Mouse (Mus musculus): Measurements from ENCODE around the gene Dot1l. TPM values are rescaled to one million over a fixed set of nuclear protein-coding genes. Genes with fewer than 3 reads are reported as not detected.

Gene Dot1l
- polyA plus RNA-seq, 1 experiment = 45.9 TPM

DNA sequence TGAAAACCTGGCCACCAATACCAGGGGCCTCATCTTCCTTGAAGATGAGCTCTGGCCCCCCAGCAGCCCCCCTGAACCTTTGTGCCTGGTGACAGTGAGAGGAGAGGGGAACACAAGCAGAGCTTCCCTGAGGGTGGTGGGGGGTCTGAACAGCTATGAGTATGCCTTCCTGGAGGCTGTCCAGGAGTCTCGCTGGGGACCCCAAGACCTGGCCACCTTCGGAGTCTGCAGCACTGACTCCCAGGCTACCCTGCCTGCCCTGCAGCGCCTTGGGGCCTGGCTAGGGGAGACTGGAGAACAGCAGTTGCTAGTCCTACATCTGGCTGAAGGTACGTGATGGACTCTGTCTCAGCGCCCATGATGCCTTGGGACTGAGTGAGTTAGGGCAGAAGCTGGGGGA lies 50.3 kb downstream of the Dot1l start:
- Histone ChIP-seq H3K4me3 (ENCODE audit: insufficient read depth, low read length) (no peak overlapping the region), H3K4me1 (ENCODE audit: control insufficient read depth, insufficient read depth, low read length) (0 out of 2 replicates have a peak, but pooled peaks cover 2% of the 10 kb centered on the region), H3K27ac (ENCODE audit: insufficient read depth, low read length) (no peak overlapping the region)
- no peak for TF ChIP-seq CTCF (IDR thresholded peaks at IDR 0.05; ENCODE audit: extremely low read depth, insufficient read depth, low read length)
- no peak for TF ChIP-seq POLR2A (IDR thresholded peaks at IDR 0.05; ENCODE audit: extremely low read depth, insufficient read depth, low read length)

DNA sequence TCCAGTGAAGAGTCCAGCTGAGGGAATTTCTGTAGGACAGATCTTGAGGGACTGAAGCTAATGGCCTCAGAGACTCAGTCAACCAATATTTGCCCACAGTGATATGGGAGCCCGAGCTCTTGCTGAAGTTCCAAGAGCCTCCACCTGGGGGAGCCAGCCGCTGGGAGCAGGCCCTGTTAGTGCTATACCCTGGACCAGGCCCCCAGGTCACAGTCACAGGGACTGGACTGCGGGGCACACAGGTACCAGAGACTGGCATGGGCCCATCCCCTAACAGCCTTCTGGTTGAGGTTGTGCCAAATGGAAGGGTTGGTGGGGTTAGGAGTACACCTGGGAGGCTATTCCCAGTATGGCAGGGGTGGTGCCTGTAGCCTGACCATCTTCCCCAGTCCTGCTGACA lies 50.9 kb downstream of the Dot1l start:
- H3K4me3 ChIP-seq (ENCODE audit: insufficient read depth, low read length) = no peak overlapping the region
- TF ChIP-seq POLR2A (IDR thresholded peaks at IDR 0.05; ENCODE audit: extremely low read depth, insufficient read depth, low read length) (no peak), CTCF (IDR thresholded peaks at IDR 0.05; ENCODE audit: extremely low read depth, insufficient read depth, low read length) (peak; percentile 58)
- 0 out of 2 replicates have a peak, but pooled peaks cover 2% of the 10 kb centered on the region for H3K4me1 ChIP-seq (ENCODE audit: control insufficient read depth, insufficient read depth, low read length)
- no peak overlapping the region for H3K27ac ChIP-seq (ENCODE audit: insufficient read depth, low read length)

DNA sequence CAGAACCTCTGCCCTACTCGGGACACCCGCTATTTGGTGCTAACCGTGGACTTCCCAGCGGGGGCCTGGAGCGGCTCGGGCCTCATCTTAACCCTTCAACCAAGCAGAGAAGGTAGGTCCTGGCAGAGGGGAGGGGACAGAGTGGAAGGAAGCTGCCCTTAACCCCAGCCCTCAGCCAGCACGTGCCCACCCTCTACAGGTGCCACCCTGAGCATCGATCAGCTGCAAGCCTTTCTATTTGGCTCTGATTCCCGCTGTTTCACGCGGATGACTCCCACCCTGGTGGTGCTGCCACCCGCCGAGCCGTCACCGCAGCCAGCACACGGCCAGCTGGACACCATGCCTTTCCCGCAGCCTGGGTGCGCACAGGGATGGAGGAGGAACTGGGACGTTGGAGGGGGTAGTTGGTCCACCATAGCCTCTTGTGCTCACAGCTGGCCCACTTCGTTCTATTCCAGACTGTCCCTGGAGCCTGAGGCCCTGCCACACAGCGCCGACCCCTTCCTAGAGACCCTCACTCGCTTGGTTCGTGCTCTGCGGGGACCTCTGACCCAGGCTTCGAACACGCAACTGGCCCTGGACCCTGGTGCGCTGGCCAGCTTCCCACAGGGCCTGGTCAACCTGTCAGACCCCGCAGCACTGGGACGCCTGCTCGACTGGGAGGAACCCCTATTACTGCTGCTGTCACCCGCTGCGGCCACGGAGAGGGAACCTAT lies 51.5 kb downstream of the Dot1l start:
- Histone ChIP-seq H3K4me3 (ENCODE audit: insufficient read depth, low read length) (peak overlapping the region; percentile 3), H3K4me1 (ENCODE audit: control insufficient read depth, insufficient read depth, low read length) (0 out of 2 replicates have a peak, but pooled peaks cover 2% of the 10 kb centered on the region), H3K27ac (ENCODE audit: insufficient read depth, low read length) (peak overlapping the region; percentile 91)
- TF ChIP-seq POLR2A (IDR thresholded peaks at IDR 0.05; ENCODE audit: extremely low read depth, insufficient read depth, low read length) (no peak), CTCF (IDR thresholded peaks at IDR 0.05; ENCODE audit: extremely low read depth, insufficient read depth, low read length) (no peak)

DNA sequence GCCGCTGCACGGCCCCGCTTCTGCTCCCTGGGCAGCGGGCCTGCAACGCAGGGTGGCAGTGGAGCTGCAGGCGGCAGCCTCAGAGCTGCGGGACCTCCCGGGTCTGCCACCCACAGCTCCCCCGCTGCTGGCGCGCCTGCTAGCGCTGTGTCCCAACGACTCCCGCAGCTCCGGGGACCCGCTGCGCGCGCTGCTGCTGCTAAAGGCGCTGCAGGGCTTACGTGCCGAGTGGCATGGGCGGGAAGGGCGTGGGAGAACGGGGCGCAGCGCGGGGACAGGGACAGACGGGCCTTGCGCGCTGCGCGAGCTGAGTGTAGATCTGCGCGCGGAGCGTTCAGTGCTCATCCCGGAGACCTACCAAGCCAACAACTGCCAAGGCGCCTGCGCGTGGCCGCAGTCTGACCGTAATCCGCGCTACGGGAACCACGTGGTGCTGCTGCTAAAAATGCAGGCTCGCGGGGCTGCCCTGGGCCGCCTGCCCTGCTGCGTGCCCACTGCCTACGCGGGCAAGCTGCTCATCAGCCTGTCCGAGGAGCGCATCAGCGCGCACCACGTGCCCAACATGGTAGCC lies 52.1 kb downstream of the Dot1l start:
- 0 out of 2 replicates have a peak, but pooled peaks cover 2% of the 10 kb centered on the region for H3K4me1 ChIP-seq (ENCODE audit: control insufficient read depth, insufficient read depth, low read length)
- TF ChIP-seq POLR2A (IDR thresholded peaks at IDR 0.05; ENCODE audit: extremely low read depth, insufficient read depth, low read length) = peak; percentile 78; the same call in 1 of the 2 replicates
- no peak for TF ChIP-seq CTCF (IDR thresholded peaks at IDR 0.05; ENCODE audit: extremely low read depth, insufficient read depth, low read length)
- peak overlapping the region; percentile 3 for H3K4me3 ChIP-seq (ENCODE audit: insufficient read depth, low read length)
- peak overlapping the region; percentile 91 for H3K27ac ChIP-seq (ENCODE audit: insufficient read depth, low read length)

DNA sequence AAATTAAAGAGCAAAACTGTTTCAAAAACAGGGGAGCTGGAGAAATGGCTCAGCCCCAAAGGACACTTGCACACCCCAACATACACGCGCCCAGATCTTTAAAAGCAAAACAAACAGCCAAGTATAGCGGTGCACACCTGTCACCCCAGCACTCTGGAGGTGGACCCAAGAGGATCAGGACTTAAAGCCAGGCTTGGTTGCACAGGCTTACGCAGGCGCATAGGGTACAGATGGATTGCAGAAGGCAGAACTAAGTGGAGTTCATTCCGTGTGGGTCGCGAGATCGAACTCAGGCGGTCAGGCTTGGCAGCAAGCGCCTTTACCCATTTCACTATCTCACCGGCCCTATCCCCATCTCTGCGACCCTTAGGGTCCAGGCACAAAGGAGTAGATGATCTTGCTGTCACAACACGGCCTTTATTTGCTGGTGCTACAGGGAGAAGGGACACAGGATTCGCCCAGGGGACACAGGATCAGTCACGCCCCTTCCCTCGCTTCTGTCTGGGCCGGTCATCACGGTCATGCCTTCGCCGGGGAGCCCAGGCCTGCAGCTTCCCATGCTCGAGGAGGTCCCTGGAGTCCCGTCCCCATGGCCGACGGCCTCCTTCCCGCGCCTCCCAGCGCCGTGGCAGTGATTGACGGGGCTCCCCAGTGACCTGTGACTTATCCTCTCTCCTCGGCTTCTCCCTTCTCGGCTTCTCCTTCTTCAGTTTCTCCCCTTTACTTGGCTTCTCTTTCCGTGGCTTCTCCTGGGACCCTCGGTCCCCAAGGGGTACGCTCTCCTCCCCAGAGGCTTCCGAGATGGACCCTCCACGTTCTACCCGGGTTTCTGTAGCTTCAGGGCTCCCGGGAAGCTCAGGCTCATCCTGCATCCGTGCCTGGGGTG lies 53.3 kb downstream of the Dot1l start:
- Histone ChIP-seq H3K4me1 (ENCODE audit: control insufficient read depth, insufficient read depth, low read length) (0 out of 2 replicates have a peak, but pooled peaks cover 2% of the 10 kb centered on the region), H3K4me3 (ENCODE audit: insufficient read depth, low read length) (peak overlapping the region; percentile 0), H3K27ac (ENCODE audit: insufficient read depth, low read length) (0 out of 2 replicates have a peak overlapping the region, but pooled peaks have one; percentile 8)
- 0 out of 2 replicates have a peak, but pooled peaks have one; percentile 31 for TF ChIP-seq POLR2A (IDR thresholded peaks at IDR 0.05; ENCODE audit: extremely low read depth, insufficient read depth, low read length)
- TF ChIP-seq CTCF (IDR thresholded peaks at IDR 0.05; ENCODE audit: extremely low read depth, insufficient read depth, low read length) = no peak

DNA sequence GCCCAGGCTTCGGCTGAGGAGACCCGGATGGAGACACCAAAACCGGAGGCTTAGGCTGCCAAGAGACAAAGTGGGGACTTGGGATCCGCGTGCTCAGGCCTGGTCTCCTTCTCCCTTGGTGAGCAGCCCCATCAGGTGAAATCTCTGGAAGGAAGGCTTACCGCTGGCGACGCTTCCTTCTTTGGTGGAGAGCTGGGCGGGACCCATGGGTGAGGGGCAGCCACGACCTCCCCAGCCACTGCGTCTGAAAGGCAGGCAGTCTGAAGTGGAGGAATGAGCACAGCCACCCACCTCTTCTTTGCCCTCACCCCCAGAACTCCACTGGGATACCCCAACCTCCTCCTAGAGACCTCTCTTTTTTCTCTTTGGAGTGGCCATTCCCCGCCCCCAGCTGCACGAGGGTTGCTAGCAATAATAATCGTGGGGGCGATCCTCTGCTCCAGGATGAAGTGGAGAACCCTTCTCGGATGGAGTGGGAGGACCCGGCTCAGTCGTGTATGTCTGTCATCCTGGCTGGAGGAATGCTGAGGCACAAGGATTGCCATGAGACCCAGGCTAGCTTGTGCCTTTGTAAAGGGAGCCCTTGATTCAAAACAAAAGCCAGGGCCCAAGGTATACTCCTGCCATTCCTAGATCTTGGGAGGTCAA lies 54.1 kb downstream of the Dot1l start:
- H3K4me3 ChIP-seq (ENCODE audit: insufficient read depth, low read length) = peak overlapping the region; percentile 0; the same call in 1 of the 2 replicates
- no peak overlapping the region; the same call in 1 of the 2 replicates for H3K27ac ChIP-seq (ENCODE audit: insufficient read depth, low read length)
- 0 out of 2 replicates have a peak, but pooled peaks cover 2% of the 10 kb centered on the region for H3K4me1 ChIP-seq (ENCODE audit: control insufficient read depth, insufficient read depth, low read length)
- no peak for TF ChIP-seq POLR2A (IDR thresholded peaks at IDR 0.05; ENCODE audit: extremely low read depth, insufficient read depth, low read length)
- TF ChIP-seq CTCF (IDR thresholded peaks at IDR 0.05; ENCODE audit: extremely low read depth, insufficient read depth, low read length) = no peak

DNA sequence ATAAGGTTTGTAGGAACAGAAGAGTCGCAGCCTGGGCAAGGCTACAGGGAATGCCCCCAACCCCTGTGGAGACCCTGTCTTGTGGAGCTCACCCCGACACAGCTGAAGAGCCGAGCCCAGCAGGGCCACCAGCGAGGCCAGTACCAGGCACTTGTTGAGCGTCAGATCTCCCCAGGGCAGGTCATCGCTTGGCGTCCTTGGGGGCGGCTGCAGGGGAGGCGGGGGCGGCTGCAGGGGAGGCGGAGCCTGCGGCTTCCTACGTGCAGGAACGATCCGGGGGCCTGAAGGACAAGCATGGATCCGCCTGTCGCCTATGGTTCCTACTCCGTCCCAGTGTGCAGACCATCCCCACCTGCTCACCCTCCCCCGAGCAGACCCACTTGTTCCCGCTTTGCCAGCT lies 55.1 kb downstream of the Dot1l start:
- Histone ChIP-seq H3K4me1 (ENCODE audit: control insufficient read depth, insufficient read depth, low read length) (0 out of 2 replicates have a peak, but pooled peaks cover 2% of the 10 kb centered on the region), H3K27ac (ENCODE audit: insufficient read depth, low read length) (no peak overlapping the region), H3K4me3 (ENCODE audit: insufficient read depth, low read length) (no peak overlapping the region)
- TF ChIP-seq POLR2A (IDR thresholded peaks at IDR 0.05; ENCODE audit: extremely low read depth, insufficient read depth, low read length) = no peak
- TF ChIP-seq CTCF (IDR thresholded peaks at IDR 0.05; ENCODE audit: extremely low read depth, insufficient read depth, low read length) = no peak

DNA sequence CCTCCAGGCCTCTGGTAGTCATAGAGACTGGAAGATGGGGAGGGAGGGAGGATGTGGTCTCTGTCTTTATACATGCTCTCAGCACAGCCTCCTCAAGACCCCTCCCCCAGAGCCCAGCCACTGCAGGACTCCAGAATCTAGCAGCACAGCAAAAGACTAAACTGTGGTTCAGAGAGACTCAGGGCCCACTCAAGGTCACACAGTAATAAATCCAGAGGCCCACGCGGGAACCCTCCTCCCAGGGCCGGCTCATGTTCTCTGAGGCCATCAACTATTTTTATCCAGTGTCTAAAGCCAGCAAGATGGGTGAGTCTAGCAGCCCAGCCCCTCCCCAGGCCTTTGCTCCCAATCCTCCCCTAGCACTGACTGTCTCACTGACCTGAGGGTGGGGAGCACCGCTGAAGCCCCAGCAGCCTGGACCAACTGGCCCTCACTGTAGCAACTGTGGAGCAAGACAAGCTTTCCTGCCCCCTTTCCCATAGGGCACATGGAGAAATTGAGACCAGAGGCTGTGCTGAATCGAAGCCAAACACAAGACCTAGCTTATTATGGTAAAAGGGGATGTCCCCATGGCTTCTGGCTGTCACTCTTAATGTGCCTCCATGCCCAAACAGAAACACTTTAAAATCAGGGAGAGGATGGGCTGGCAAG lies 57.5 kb downstream of the Dot1l start:
- Histone ChIP-seq H3K4me3 (ENCODE audit: insufficient read depth, low read length) (no peak overlapping the region), H3K4me1 (ENCODE audit: control insufficient read depth, insufficient read depth, low read length) (no peaks in the 10 kb centered on the region), H3K27ac (ENCODE audit: insufficient read depth, low read length) (no peak overlapping the region)
- TF ChIP-seq CTCF (IDR thresholded peaks at IDR 0.05; ENCODE audit: extremely low read depth, insufficient read depth, low read length) (no peak), POLR2A (IDR thresholded peaks at IDR 0.05; ENCODE audit: extremely low read depth, insufficient read depth, low read length) (no peak)

Measured in cortical plate, adult 2 months (tissue).